In genomic region chr2:54119305-54119704, GRCm38 (mm10) we compare ENCODE assay signal across 23 mouse cellular contexts. TPM values are rescaled to one million over a fixed set of nuclear protein-coding genes. Genes with fewer than 3 reads are reported as not detected.
DNase-seq lines count a peak whose midpoint lies in the region; ATAC-seq lines count a peak whose summit lies in the region.
"Had no signal": no experiment of that assay in that cellular context is flagged by ENCODE, and none has a peak within 500 bp of the region (broad histone marks: within the 10 kb centered on the region; RNA-seq: fewer than 3 reads in every experiment).

No protein-coding gene starts in this region.

- no peaks in the 10 kb centered on the region for H3K9me3 ChIP-seq in hindbrain, embryonic 13.5 days
- no peaks in the 10 kb centered on the region for H3K9me3 ChIP-seq in hindbrain, embryonic 16.5 days (ENCODE audit: control insufficient read depth, low read length)
- H3K9me3 ChIP-seq in forebrain, embryonic 14.5 days (replicated peaks; ENCODE audit: control insufficient read depth, low read length): no peaks in the 10 kb centered on the region
- no peaks in the 10 kb centered on the region for H3K9me3 ChIP-seq in midbrain, embryonic 13.5 days
- H3K9me3 ChIP-seq in neural tube, embryonic 14.5 days (ENCODE audit: control insufficient read depth, low read length): no peaks in the 10 kb centered on the region
- H3K9me3 ChIP-seq: embryonic facial prominence, embryonic 15.5 days; G1E; heart, embryonic 10.5 days had no signal

- no peaks in the 10 kb centered on the region for H3K27me3 ChIP-seq in hindbrain, embryonic 13.5 days
- H3K27me3 ChIP-seq in hindbrain, embryonic 16.5 days (replicated peaks; ENCODE audit: control insufficient read depth, insufficient read depth, low read length): no peaks in the 10 kb centered on the region
- no peaks in the 10 kb centered on the region for H3K27me3 ChIP-seq in forebrain, embryonic 14.5 days (replicated peaks; ENCODE audit: control insufficient read depth, insufficient read depth, low read length)
- H3K27me3 ChIP-seq in midbrain, embryonic 13.5 days: no peaks in the 10 kb centered on the region
- no peaks in the 10 kb centered on the region for H3K27me3 ChIP-seq in neural tube, embryonic 14.5 days (ENCODE audit: control insufficient read depth, insufficient read depth, low read length)
- H3K27me3 ChIP-seq: CH12.LX; embryonic facial prominence, embryonic 15.5 days had no signal

- no peak overlapping the region for H3K9ac ChIP-seq in hindbrain, embryonic 13.5 days
- no peak overlapping the region for H3K9ac ChIP-seq in hindbrain, embryonic 16.5 days (ENCODE audit: low read depth, low read length)
- H3K9ac ChIP-seq in forebrain, embryonic 14.5 days (ENCODE audit: low read length): no peak overlapping the region
- H3K9ac ChIP-seq in midbrain, embryonic 13.5 days (replicated peaks): no peak overlapping the region
- H3K9ac ChIP-seq in neural tube, embryonic 14.5 days (replicated peaks; ENCODE audit: low read depth, low read length): no peak overlapping the region
- H3K9ac ChIP-seq: embryonic facial prominence, embryonic 15.5 days; liver, postnatal 0 days had no signal

- ATAC-seq in hindbrain, embryonic 13.5 days (ENCODE audit: low FRiP score): peak; percentile 36
- ATAC-seq in hindbrain, embryonic 16.5 days: no peak; the same call in 1 of the 2 replicates
- peak; percentile 46; the same call in 1 of the 2 replicates for ATAC-seq in forebrain, embryonic 14.5 days
- peak; percentile 70; the same call in 1 of the 2 replicates for ATAC-seq in midbrain, embryonic 13.5 days
- ATAC-seq in neural tube, embryonic 14.5 days (ENCODE audit: low read depth): peak; percentile 49; the same call in 1 of the 2 replicates
- ATAC-seq: liver, postnatal 0 days; lung, postnatal 0 days; Patski had no signal

- no peak overlapping the region for H3K27ac ChIP-seq in hindbrain, embryonic 13.5 days
- H3K27ac ChIP-seq in hindbrain, embryonic 16.5 days (ENCODE audit: low read depth, low read length): no peak overlapping the region
- H3K27ac ChIP-seq in forebrain, embryonic 14.5 days (ENCODE audit: low read depth, low read length): no peak overlapping the region
- no peak overlapping the region for H3K27ac ChIP-seq in midbrain, embryonic 13.5 days
- H3K27ac ChIP-seq in neural tube, embryonic 14.5 days (ENCODE audit: low read depth, low read length): no peak overlapping the region
- H3K27ac ChIP-seq: embryonic facial prominence, embryonic 15.5 days; heart, embryonic 10.5 days; left cerebral cortex, adult 2 months; macrophage; stomach, postnatal 0 days had no signal

- WGBS in hindbrain, embryonic 13.5 days: 50% methylated on average over 6 of the region's 6 CpGs
- WGBS in hindbrain, embryonic 16.5 days: 69% methylated on average over 6 of the region's 6 CpGs
- 79% methylated on average over 6 of the region's 6 CpGs for WGBS in forebrain, embryonic 14.5 days
- 71% methylated on average over 6 of the region's 6 CpGs for WGBS in midbrain, embryonic 13.5 days
- WGBS in neural tube, embryonic 14.5 days: 43% methylated on average over 6 of the region's 6 CpGs

- no peak for DNase-seq in forebrain, embryonic 14.5 days (ENCODE audit: low spot score)
- no peak for DNase-seq in left cerebral cortex, postnatal 14 days (ENCODE audit: low spot score in 2 of 2)
- DNase-seq in urinary bladder, adult 18-20 months (ENCODE audit: low spot score in 2 of 2): no peak
- DNase-seq: cerebellum, adult 9-11 months; liver, postnatal 0 days had no signal

- H3K4me2 ChIP-seq in hindbrain, embryonic 13.5 days: no peak overlapping the region
- no peak overlapping the region for H3K4me2 ChIP-seq in hindbrain, embryonic 16.5 days (ENCODE audit: low read length)
- no peak overlapping the region for H3K4me2 ChIP-seq in forebrain, embryonic 14.5 days (ENCODE audit: low read length)
- H3K4me2 ChIP-seq in midbrain, embryonic 13.5 days (replicated peaks): no peak overlapping the region
- H3K4me2 ChIP-seq in neural tube, embryonic 14.5 days (ENCODE audit: low read depth, low read length): no peak overlapping the region
- H3K4me2 ChIP-seq: embryonic facial prominence, embryonic 15.5 days; liver, embryonic 11.5 days had no signal

- no peaks in the 10 kb centered on the region for H3K36me3 ChIP-seq in hindbrain, embryonic 13.5 days
- no peaks in the 10 kb centered on the region for H3K36me3 ChIP-seq in hindbrain, embryonic 16.5 days (ENCODE audit: control insufficient read depth, insufficient read depth, low read length)
- H3K36me3 ChIP-seq in forebrain, embryonic 14.5 days (ENCODE audit: control insufficient read depth, insufficient read depth, low read length): no peaks in the 10 kb centered on the region
- no peaks in the 10 kb centered on the region for H3K36me3 ChIP-seq in midbrain, embryonic 13.5 days
- no peaks in the 10 kb centered on the region for H3K36me3 ChIP-seq in neural tube, embryonic 14.5 days (ENCODE audit: control insufficient read depth, insufficient read depth, low read length)
- H3K36me3 ChIP-seq: embryonic facial prominence, embryonic 15.5 days; G1E; heart, embryonic 10.5 days had no signal

- no peak overlapping the region for H3K4me3 ChIP-seq in hindbrain, embryonic 13.5 days
- no peak overlapping the region for H3K4me3 ChIP-seq in hindbrain, embryonic 16.5 days (ENCODE audit: low read length)
- H3K4me3 ChIP-seq in forebrain, embryonic 14.5 days (ENCODE audit: low read depth, low read length): no peak overlapping the region
- no peak overlapping the region for H3K4me3 ChIP-seq in midbrain, embryonic 13.5 days (replicated peaks)
- H3K4me3 ChIP-seq in neural tube, embryonic 14.5 days (ENCODE audit: low read depth, low read length): no peak overlapping the region
- H3K4me3 ChIP-seq: embryonic facial prominence, embryonic 15.5 days; heart, embryonic 10.5 days; left cerebral cortex, adult 2 months had no signal

- intact Hi-C loops in left cerebral cortex, postnatal 14 days (cut with DNase I): loop anchor here (10.0 kb wide), 3 partner anchors 785 to 915 kb away; no protein-coding TSS in a partner anchor

- no peaks in the 10 kb centered on the region for H3K4me1 ChIP-seq in hindbrain, embryonic 13.5 days (replicated peaks)
- H3K4me1 ChIP-seq in hindbrain, embryonic 16.5 days (ENCODE audit: control insufficient read depth, insufficient read depth, low read depth, low read length): no peaks in the 10 kb centered on the region
- no peaks in the 10 kb centered on the region for H3K4me1 ChIP-seq in forebrain, embryonic 14.5 days (ENCODE audit: control insufficient read depth, insufficient read depth, low read length)
- H3K4me1 ChIP-seq in midbrain, embryonic 13.5 days (replicated peaks): no peaks in the 10 kb centered on the region
- no peaks in the 10 kb centered on the region for H3K4me1 ChIP-seq in neural tube, embryonic 14.5 days (ENCODE audit: control insufficient read depth, insufficient read depth, low read length)
- H3K4me1 ChIP-seq: embryonic facial prominence, embryonic 15.5 days; heart, embryonic 10.5 days had no signal

RNA-seq across cellular contexts. Expression of gene Rprm, which starts 34.0 kb away (rescaled TPM):
- polyA plus RNA-seq in hindbrain, embryonic 13.5 days (2015; fragmentation: Nextera tagmentation; extraction: Ambion mirVana): 135 and 136 TPM in 2 replicates
- 171 and 188 TPM in 2 replicates for polyA plus RNA-seq in hindbrain, embryonic 16.5 days (2015; fragmentation: Nextera tagmentation; extraction: Ambion mirVana)
- polyA plus RNA-seq in forebrain, embryonic 14.5 days (2014; fragmentation: Nextera tagmentation; extraction: Ambion mirVana): 81.9 and 87.7 TPM in 2 replicates
- polyA plus RNA-seq in midbrain, embryonic 13.5 days (2015; fragmentation: Nextera tagmentation; extraction: Ambion mirVana): 65.8 and 71.4 TPM in 2 replicates
- 74.2 and 84.9 TPM in 2 replicates for polyA plus RNA-seq in neural tube, embryonic 14.5 days (2014; fragmentation: Nextera tagmentation; extraction: Ambion mirVana)
- total RNA-seq in left cerebral cortex, postnatal 14 days (2021): 100 to 1,000 TPM; 108 to 144 TPM
- total RNA-seq: CH12.LX; common myeloid progenitor, adult 5-6 weeks; G1E; granulocyte monocyte progenitor cell, adult 5-6 weeks; hematopoietic stem cell, adult 5-6 weeks; neutrophil, adult 5-6 weeks had no signal
- polyA plus RNA-seq: G1E; liver, postnatal 0 days; macrophage; Patski had no signal
